Mouse (Mus musculus) neural tube, embryonic 14.5 days (tissue): ENCODE measurements at regions not wholly inside any gene's neighbourhood (a gene's known extent, or its start where the extent isn't known, plus 50 kb on each side); places are given as distances from the start of the nearest gene placed in this dataset.
A peak's percentile ranks its signal among the peaks of the same experiment; 100 is the strongest.

Experiments
- ATAC-seq: fragments of 200-750 bp; cut with Nextera tagmentation; 2 replicates; pipeline ENCODE4 v1.8.0; 2017; ENCODE audit warnings: low read depth, mild to moderate bottlenecking, moderate TSS enrichment, moderate library complexity
- H3K27ac ChIP-seq: fragments of 300-500 bp; sonication (generic); 2 replicates; pipeline ENCODE4 v1.5.1; 2014; ENCODE audit warnings: low read depth, mild to moderate bottlenecking, control low read depth, low read length, moderate library complexity, mixed read lengths
- H3K27me3 ChIP-seq: fragments of 300-500 bp; sonication (generic); 2 replicates; pipeline ENCODE4 v1.6.1; 2014; ENCODE audit warnings: low read length; ENCODE audit not compliant: control insufficient read depth, insufficient read depth
- H3K36me3 ChIP-seq: fragments of 300-500 bp; sonication (generic); 2 replicates; pipeline ENCODE4 v1.6.1; 2014; ENCODE audit warnings: low read length, mixed read lengths; ENCODE audit not compliant: control insufficient read depth, insufficient read depth
- H3K4me1 ChIP-seq: fragments of 300-500 bp; sonication (generic); 2 replicates; pipeline ENCODE4 v1.6.1; 2014; ENCODE audit warnings: low read length; ENCODE audit not compliant: control insufficient read depth, insufficient read depth
- H3K4me2 ChIP-seq: fragments of 300-500 bp; sonication (generic); 2 replicates; pipeline ENCODE4 v1.6.1; 2014; ENCODE audit warnings: mild to moderate bottlenecking, low read depth, low read length, control low read depth
- H3K4me3 ChIP-seq: fragments of 300-500 bp; sonication (generic); 2 replicates; pipeline ENCODE4 v1.5.1; 2014; ENCODE audit warnings: low read depth, low read length, control low read depth, mixed read lengths
- H3K9ac ChIP-seq: fragments of 300-500 bp; sonication (generic); replicated peaks from 2 replicates; pipeline ENCODE4 v1.6.1; 2014; ENCODE audit warnings: low read depth, mild to moderate bottlenecking, control low read depth, low read length, mixed read lengths
- H3K9me3 ChIP-seq: fragments of 300-500 bp; sonication (generic); 2 replicates; pipeline ENCODE4 v1.6.1; 2016; ENCODE audit warnings: low read length; ENCODE audit not compliant: control insufficient read depth
- WGBS: fragments of 180-500 bp; shearing (Covaris S2); extraction: QIAGEN DNeasy Blood & Tissue Kit; methylation state at CpG from one replicate; pipeline ENCODE4 v1.1.7; 2014; 5-methylcytosine and 5-hydroxymethylcytosine counted together

DNA sequence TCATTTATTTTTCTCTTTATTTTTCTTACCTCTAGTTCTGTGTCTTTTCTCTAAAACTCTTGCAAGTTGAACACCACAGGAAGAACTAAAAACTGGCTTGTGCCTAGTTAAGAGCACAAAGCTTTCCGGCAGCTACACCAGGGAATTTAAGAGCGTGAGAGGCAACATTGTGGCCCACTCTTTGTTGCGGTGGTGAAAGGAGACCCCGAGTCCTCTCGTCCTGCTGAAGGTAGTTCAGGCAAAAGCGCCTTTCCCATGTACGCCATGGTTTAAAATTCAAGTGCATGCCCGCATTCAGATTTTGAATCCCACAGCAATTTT is 142.4 kb downstream of the Ascl1 start:
- H3K27me3 ChIP-seq, result no peaks in the 10 kb centered on the region
- H3K4me2 ChIP-seq, result peak overlapping the region; percentile 45; the same call in 1 of the 2 replicates
- H3K4me3 ChIP-seq, result no peak overlapping the region
- H3K4me1 ChIP-seq, result no peaks in the 10 kb centered on the region
- no peaks in the 10 kb centered on the region for H3K9me3 ChIP-seq
- H3K9ac ChIP-seq, result no peak overlapping the region
- peak; percentile 58; the same call in 1 of the 2 replicates for ATAC-seq
- no peaks in the 10 kb centered on the region for H3K36me3 ChIP-seq
- H3K27ac ChIP-seq, result peak overlapping the region; percentile 41; the same call in 1 of the 2 replicates
- WGBS, result 19% methylated on average over 8 of the region's 8 CpGs

DNA sequence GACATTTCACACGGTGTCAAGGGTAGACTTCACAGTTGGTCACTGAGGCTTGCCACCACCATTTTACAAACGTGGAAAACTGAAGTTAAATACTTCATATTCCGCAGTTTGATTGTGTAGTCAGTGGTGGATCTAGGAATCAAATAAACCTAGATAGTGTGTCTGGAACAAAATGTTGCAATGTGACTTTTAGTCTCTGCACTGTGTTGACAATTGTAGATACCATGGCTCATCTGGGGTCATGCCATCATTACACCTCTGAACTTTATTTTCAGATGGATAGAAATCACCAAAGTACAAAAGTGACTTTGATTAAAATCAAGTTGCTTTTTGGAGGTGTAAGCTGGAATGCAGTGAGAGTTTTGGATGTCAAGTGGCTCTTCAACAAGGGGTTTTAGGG is 158.3 kb downstream of the Ascl1 start:
- no peak overlapping the region for H3K9ac ChIP-seq
- H3K9me3 ChIP-seq, result peaks cover 2% of the 10 kb centered on the region; the same call in 1 of the 2 replicates
- H3K4me2 ChIP-seq, result no peak overlapping the region
- no peaks in the 10 kb centered on the region for H3K4me1 ChIP-seq
- no peak overlapping the region for H3K4me3 ChIP-seq
- no peaks in the 10 kb centered on the region for H3K36me3 ChIP-seq
- no peak overlapping the region for H3K27ac ChIP-seq
- H3K27me3 ChIP-seq, result no peaks in the 10 kb centered on the region
- ATAC-seq, result no peak
- WGBS, result 92% methylated on average over 3 of the region's 3 CpGs

DNA sequence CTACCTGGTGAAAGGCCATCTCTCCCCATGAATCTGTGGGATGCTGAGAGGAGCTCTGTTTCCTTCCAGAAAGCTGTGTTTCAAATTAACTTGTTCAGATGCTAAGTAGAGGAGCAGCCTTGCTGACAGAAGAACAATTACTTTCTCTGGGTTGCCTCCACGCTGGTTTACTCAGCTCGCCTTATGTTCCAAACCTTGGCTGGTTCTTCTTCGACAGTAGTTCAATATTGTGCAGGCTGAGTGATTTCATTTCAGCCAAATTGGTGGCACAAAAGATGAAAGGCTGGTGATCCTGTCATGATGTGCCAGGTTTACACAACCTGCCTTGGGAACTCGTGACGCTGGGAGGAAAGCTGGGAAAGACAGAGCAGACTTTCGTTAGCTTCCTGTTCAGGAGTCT is 160.1 kb downstream of the Ascl1 start:
- no peak overlapping the region for H3K9ac ChIP-seq
- H3K27ac ChIP-seq, result no peak overlapping the region
- no peaks in the 10 kb centered on the region for H3K36me3 ChIP-seq
- H3K27me3 ChIP-seq, result no peaks in the 10 kb centered on the region
- 62% methylated on average over 6 of the region's 6 CpGs for WGBS
- no peak overlapping the region for H3K4me2 ChIP-seq
- H3K4me3 ChIP-seq, result no peak overlapping the region
- H3K9me3 ChIP-seq, result peaks cover 2% of the 10 kb centered on the region; the same call in 1 of the 2 replicates
- no peaks in the 10 kb centered on the region for H3K4me1 ChIP-seq
- no peak for ATAC-seq

DNA sequence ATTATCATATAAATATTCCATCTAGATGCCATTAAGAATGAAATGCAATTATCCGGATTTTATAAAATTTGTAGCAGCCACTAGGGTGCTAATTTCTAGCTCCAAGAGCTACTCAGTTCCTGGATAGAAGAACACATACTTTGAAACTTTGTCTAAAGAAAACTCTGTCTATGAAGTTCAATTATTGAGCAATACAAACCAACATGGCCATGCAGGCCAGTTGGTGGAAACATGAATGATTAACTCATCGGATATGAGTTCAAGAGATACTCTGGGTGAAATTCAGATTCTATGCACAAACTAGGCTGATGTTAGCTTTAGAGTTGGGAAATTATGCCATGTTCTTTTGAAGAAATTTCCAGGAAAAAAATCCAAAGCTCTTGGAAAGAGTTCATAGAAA is 164.0 kb downstream of the Ascl1 start:
- no peaks in the 10 kb centered on the region for H3K4me1 ChIP-seq
- no peak for ATAC-seq
- no peaks in the 10 kb centered on the region for H3K36me3 ChIP-seq
- no peak overlapping the region for H3K9ac ChIP-seq
- H3K9me3 ChIP-seq, result no peaks in the 10 kb centered on the region
- H3K4me2 ChIP-seq, result no peak overlapping the region
- 96% methylated on average over 2 of the region's 2 CpGs for WGBS
- H3K27ac ChIP-seq, result no peak overlapping the region
- H3K4me3 ChIP-seq, result no peak overlapping the region
- H3K27me3 ChIP-seq, result no peaks in the 10 kb centered on the region

DNA sequence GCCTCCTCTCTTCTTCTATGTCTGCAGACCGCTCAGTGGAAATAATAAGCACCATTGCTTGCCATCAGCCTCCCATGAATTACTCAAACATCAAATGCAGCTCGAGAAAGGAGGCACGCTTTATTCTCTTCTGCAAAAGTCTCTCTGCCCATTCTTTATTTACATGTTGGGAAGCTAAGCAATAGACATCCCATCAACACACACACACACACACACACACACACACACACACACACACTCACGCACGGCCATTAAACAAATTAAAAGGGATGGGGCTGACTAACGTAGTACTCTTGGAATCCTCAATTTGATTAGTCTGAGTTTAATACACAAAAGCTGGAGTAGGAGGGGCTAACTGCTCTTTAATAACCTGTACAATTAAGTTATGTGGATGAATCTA is 167.7 kb downstream of the Ascl1 start:
- no peaks in the 10 kb centered on the region for H3K9me3 ChIP-seq
- no peaks in the 10 kb centered on the region for H3K4me1 ChIP-seq
- H3K27ac ChIP-seq, result no peak overlapping the region
- no peak overlapping the region for H3K9ac ChIP-seq
- no peak; the same call in 1 of the 2 replicates for ATAC-seq
- no peaks in the 10 kb centered on the region for H3K36me3 ChIP-seq
- 20% methylated on average over 6 of the region's 6 CpGs for WGBS
- H3K27me3 ChIP-seq, result no peaks in the 10 kb centered on the region
- no peak overlapping the region for H3K4me3 ChIP-seq
- H3K4me2 ChIP-seq, result no peak overlapping the region

DNA sequence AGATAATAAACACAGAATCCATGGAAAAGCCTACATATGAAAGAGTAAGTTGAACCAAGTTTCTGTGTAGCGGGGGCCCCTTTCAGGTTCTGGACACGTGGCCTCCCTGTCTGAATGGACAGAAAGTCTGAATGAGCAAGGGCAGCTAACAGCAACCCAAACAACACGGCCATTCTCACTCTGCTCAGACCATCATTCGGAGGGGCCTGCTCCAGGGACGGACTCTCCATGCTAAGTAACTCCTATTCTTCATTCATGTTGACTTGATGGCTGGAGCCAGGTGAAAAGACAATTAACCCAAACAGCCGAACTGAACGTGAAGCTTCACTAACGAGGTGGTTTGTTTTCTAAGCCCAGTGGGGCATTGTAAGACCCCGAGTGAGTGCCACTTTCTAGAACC is 168.3 kb downstream of the Ascl1 start:
- Histone ChIP-seq H3K4me1 (no peaks in the 10 kb centered on the region), H3K9me3 (no peaks in the 10 kb centered on the region), H3K4me2 (no peak overlapping the region), H3K9ac (no peak overlapping the region), H3K4me3 (no peak overlapping the region), H3K27ac (no peak overlapping the region), H3K36me3 (no peaks in the 10 kb centered on the region), H3K27me3 (no peaks in the 10 kb centered on the region)
- 34% methylated on average over 9 of the region's 9 CpGs for WGBS
- peak; percentile 44; the same call in 1 of the 2 replicates for ATAC-seq

DNA sequence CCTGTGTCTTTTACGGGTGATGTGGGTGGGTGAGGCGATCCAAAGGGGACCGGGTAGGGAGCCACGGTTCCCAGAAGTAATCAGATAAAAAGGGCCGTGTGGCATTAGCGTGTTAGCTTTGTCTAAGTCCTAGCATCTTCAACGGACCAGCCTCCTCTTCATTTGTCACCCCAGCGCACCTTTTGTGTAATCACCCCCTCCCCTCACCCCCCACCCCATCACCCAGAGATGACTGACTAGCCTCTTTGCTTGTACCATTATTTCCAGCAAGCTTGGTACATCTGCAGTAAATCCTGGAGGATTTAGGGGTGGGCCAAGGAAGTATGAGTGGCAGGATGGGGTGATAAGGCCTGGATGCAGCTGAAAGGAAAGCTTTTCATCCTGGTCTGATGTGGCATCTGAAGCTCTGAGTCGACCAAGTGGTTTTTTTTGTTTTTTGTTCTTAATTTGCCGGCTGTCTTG is 183.8 kb downstream of the Ascl1 start:
- no peaks in the 10 kb centered on the region for H3K27me3 ChIP-seq
- no peaks in the 10 kb centered on the region for H3K36me3 ChIP-seq
- WGBS, result 39% methylated on average over 10 of the region's 10 CpGs
- H3K4me2 ChIP-seq, result no peak overlapping the region
- no peaks in the 10 kb centered on the region for H3K9me3 ChIP-seq
- H3K4me3 ChIP-seq, result no peak overlapping the region
- no peak overlapping the region for H3K27ac ChIP-seq
- no peak for ATAC-seq
- H3K4me1 ChIP-seq, result no peaks in the 10 kb centered on the region
- no peak overlapping the region for H3K9ac ChIP-seq

DNA sequence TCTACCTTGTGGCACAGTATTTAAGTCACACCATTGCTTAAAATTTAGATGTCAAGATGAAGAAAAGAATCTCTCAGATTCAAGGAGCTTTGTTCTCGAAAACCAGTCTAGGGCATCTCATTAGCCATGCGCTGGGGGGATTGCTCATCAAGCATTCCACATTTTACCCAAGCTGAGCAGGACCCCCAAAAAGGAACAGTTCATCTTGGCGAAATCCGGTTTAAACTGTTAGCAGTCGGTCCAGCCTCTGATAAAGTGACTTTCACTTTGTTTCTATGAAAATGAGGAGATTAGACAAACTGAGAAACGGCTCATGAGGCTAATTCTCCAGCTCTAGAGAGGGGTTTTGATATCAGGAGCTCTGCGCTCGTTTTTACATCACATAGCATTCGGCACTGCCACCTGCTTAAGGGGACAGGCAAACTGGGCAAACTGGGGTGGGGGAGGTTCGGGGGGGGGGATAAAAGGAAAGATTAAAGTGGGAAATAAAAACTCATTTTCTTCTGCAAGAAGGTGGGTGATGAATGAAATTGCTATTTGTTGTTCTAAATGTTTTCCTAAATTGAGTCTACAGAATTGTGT is 184.6 kb downstream of the Ascl1 start:
- H3K4me1 ChIP-seq, result no peaks in the 10 kb centered on the region
- 77% methylated on average over 10 of the region's 10 CpGs for WGBS
- no peaks in the 10 kb centered on the region for H3K9me3 ChIP-seq
- no peak overlapping the region for H3K9ac ChIP-seq
- no peak overlapping the region for H3K27ac ChIP-seq
- no peaks in the 10 kb centered on the region for H3K27me3 ChIP-seq
- H3K36me3 ChIP-seq, result no peaks in the 10 kb centered on the region
- no peak overlapping the region for H3K4me3 ChIP-seq
- ATAC-seq, result no peak
- H3K4me2 ChIP-seq, result no peak overlapping the region

DNA sequence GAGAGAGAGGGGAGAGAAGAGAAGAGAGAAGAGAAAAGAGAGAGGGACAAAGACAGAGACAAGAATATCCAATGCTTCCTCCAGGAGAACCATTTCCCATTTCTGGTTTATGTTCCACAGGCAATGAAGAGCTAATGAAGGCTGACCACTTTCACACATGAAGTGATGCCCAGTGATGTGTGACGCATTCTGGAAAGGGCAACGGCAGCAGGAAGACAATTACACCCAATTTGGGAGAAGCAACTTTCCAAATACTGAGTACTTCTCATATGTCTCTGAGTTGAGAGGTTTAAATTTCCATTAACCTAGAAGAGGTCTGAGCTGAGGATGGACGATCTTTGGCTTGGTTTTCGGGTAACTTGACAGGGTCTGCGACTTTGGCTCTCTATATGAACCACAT is 196.3 kb downstream of the Ascl1 start:
- Histone ChIP-seq H3K27ac (no peak overlapping the region), H3K9me3 (no peaks in the 10 kb centered on the region), H3K4me2 (no peak overlapping the region), H3K27me3 (no peaks in the 10 kb centered on the region), H3K4me3 (no peak overlapping the region), H3K4me1 (no peaks in the 10 kb centered on the region), H3K9ac (no peak overlapping the region), H3K36me3 (no peaks in the 10 kb centered on the region)
- 73% methylated on average over 5 of the region's 5 CpGs for WGBS
- no peak for ATAC-seq
